Mouse (Mus musculus) myocyte (in vitro differentiated cells): ENCODE results near the gene Csf2rb2.

ENCODE experiments used
- E2F4 ChIP-seq: IDR thresholded peaks from one replicate; pipeline ENCODE4 v1.6.1; 2011; ENCODE audit warnings: mild to moderate bottlenecking, control low read depth, moderate library complexity; ENCODE audit not compliant: insufficient read depth
- MAX ChIP-seq: IDR thresholded peaks from one replicate; pipeline ENCODE4 v1.6.1; 2011; ENCODE audit warnings: low read depth, mild to moderate bottlenecking, control low read depth
- MYOD1 ChIP-seq, 3 experiments: IDR thresholded peaks; one replicate each; pipeline ENCODE4 v1.6.1; 2011; ENCODE audit warnings: control low read depth in 2 of 3, low read depth in 2 of 3, mild to moderate bottlenecking in 2 of 3, moderate library complexity in 1 of 3; ENCODE audit not compliant: insufficient read length in 2 of 3, control insufficient read depth in 1 of 3
- POLR2A ChIP-seq: IDR thresholded peaks from one replicate; pipeline ENCODE4 v1.6.1; 2011; ENCODE audit warnings: low read depth, mild to moderate bottlenecking, control low read depth, moderate library complexity; ENCODE audit not compliant: insufficient read length
- POLR2AphosphoS2 ChIP-seq: IDR thresholded peaks from one replicate; pipeline ENCODE4 v1.6.1; 2011; ENCODE audit warnings: low read depth, control low read depth; ENCODE audit not compliant: insufficient read length
- TCF12 ChIP-seq: IDR thresholded peaks from one replicate; pipeline ENCODE4 v1.6.1; 2011; ENCODE audit warnings: mild to moderate bottlenecking, control low read depth; ENCODE audit not compliant: poor library complexity, insufficient read depth, severe bottlenecking

DNA sequence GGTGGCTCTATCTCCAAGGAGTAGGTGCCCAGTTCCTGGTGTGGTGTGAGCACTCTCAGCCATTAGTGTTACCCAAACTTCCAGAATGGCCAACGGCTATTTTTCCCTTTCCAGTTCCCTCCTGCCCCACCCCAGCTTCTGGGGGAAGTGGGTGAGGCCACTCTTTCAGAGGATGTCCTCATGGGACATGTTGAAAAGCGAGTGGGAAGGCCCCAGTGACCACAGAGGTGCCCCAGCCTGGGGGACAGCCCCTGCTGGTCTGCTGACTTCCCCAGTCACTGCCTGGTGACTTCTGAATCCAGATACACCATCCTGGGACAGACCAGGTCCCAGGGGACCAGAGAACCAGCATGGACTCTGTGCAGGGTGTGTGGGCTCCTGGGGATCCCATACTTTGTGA, 57.9 kb downstream of the Csf2rb2 start:
- TF ChIP-seq MAX (no peak), POLR2A (no peak), MYOD1 (IDR thresholded peaks at IDR 0.05; ENCODE audit: control insufficient read depth in 1 of 3, insufficient read length in 2 of 3, low read depth in 2 of 3) (no peak), POLR2AphosphoS2 (no peak), E2F4 (no peak), TCF12 (no peak)
